Mouse (Mus musculus) Patski (cell line): ENCODE results near the gene Gnai2. TPM values are rescaled to one million over a fixed set of nuclear protein-coding genes. Genes with fewer than 3 reads are reported as not detected.

Experiments
- ATAC-seq: fragments of 100-300 bp; one replicate; pipeline ENCODE4 v1.8.0; 2021
- CTCF ChIA-PET: fragments of 350-600 bp; sonication (Branson Sonifier 250); formaldehyde crosslinking; loops from one replicate; lab custom pipeline; 2022; ENCODE audit warnings: inconsistent platforms; lab: Charles Lee
- POLR2A ChIA-PET: fragments of 350-600 bp; sonication (Branson Sonifier 250); formaldehyde crosslinking; loops from one replicate; lab custom pipeline; 2022; ENCODE audit warnings: antibody characterized with exemption, inconsistent platforms; lab: Charles Lee
- DNase-seq: peaks from one replicate; pipeline ENCODE4 v3.0.0-alpha.2; 2011; ENCODE audit warnings: low read depth, low spot score
- H3K27me3 ChIP-seq: fragments of 371-371 bp; one replicate; pipeline ENCODE4 v1.5.1; 2021
- CTCF ChIP-seq: fragments of 100-300 bp; IDR thresholded peaks from one replicate; pipeline ENCODE4 v1.5.1; 2021
- in situ Hi-C: fragments of 300-500 bp; cut with MboI; formaldehyde crosslinking; loops from 3 replicates; pipeline ENCODE4 v1.11.1; 2018; ENCODE audit warnings: low pct_unique_long_range_greater_than_20kb, mixed read lengths
- polyA plus RNA-seq: library from polyadenylated mRNA; unstranded; gene quantifications from one replicate; pipeline ENCODE4 v1.2.3, GENCODE M21; 2021

The Gnai2 gene
- polyA plus RNA-seq, 1 experiment from 2014 or later: 592 TPM

DNA sequence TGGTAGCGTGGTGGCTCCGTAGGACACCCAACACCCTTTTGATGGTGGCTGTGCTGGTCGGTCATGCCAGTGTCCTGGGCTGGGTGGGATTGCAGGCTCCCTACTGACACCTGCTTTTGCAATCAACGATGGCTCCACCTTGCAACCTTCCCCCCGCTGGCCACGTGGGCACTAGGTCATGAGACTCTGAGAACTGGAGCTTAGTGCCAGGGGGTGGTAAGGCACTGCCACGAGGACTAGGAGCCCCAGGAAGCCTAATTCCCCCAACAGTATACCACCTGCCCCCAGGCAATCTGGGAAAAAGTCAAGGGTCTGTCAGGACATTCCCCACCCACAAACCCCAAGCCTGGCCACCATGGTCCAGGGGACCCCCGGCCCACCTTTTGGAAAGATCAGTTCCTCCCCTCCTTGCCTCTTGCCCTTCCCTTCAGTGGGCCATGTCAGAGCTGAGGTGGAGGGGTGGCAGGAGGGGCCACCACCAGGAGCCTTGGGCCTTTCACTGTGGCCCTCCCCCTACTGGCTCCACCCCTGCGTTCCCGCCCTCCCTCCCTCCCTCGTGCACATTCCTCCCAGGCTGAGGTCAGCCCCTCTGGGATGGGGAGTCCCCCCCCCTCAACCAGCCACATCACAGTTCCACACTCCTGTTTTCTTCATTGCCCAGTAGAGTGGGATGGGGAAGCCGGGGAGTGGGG is 26.3 kb downstream of the Gnai2 start, which contains the start of gene Sema3b:
Gene Sema3b, minus strand, starts transcription at position 489 of the 692 bp plus-strand sequence.
- no peak for TF ChIP-seq CTCF
- peak; percentile 29 for ATAC-seq
- DNase-seq: no peak
- POLR2A ChIA-PET: interaction anchor here (0.6 to 0.9 kb wide), 3 partner anchors 22 to 791 kb away, joined by 3 read pairs; no protein-coding TSS in a partner anchor
- CTCF ChIA-PET: interaction anchor here (1.3 to 8.4 kb wide), 2 partner anchors 33 to 129 kb away, joined by 4 to 91 read pairs; no protein-coding TSS in a partner anchor
- no peaks in the 10 kb centered on the region for H3K27me3 ChIP-seq
- in situ Hi-C loops: loop anchor here (5.0 kb wide), 2 partner anchors 33 to 68 kb away; partner anchors contain the start of gene Gnat1

DNA sequence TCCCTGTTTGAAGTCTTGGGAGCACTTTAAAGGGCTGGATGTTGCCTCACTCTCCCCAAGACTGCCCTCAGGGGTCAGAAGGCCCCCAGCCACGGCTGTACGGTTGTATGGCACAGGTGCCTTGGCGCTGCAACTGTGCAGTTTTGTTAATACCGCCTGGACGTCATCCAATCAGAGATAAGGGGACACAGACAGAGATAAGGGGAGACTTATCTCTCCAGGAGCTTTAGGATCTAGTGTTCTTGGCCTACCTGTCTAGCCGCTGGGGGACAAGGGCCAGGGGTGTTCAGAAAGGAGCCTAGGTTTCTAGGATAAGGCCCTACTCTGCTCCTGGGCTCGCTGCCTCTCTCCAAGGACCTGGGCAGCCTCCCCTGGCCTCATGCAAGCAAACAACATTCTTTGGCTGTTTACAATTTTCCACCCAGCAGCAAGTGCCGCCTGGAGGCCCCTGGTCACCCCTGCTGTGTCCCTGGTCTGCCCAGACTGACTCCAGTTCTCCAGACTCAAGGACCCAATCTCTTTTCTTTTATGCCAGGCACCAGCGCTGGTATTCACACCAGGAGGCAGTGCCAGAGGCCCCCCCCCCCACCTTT is 27.4 kb downstream of the Gnai2 start:
- ChIA-PET CTCF (interaction anchor here (8.4 kb wide), 1 partner anchor 35 kb away, joined by 91 read pairs; no protein-coding TSS in a partner anchor), POLR2A (interaction anchor here (0.6 kb wide), 3 partner anchors 10 to 790 kb away, joined by 3 read pairs; no protein-coding TSS in a partner anchor)
- DNase-seq (no peak), ATAC-seq (no peak)
- no peak for TF ChIP-seq CTCF
- no peaks in the 10 kb centered on the region for H3K27me3 ChIP-seq
- in situ Hi-C loops: loop anchor here (5.0 kb wide), 2 partner anchors 35 to 70 kb away; partner anchors contain the start of gene Gnat1

DNA sequence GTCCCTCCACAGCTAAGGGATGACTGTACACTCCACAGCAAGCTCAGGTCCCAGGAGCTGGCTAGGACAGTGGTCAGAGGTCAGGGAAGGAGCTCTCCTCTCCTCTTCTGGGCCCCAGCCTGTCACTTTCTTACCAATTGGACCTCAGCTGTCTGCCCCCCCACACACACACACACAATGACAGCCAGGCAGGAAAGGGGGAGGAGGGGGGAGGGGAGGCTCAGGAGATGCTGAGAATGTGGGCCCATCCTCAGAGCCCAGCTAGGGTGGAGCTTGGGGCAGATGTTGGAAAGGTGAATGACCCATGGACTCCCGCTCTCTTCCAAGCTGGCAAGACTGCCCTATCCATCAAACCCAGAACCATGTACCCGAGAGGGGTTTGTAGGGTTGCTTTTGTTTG is 28.1 kb downstream of the Gnai2 start:
- ChIA-PET CTCF (interaction anchor here (8.4 kb wide), 1 partner anchor 35 kb away, joined by 91 read pairs; no protein-coding TSS in a partner anchor), POLR2A (no interaction called here)
- H3K27me3 ChIP-seq: no peaks in the 10 kb centered on the region
- in situ Hi-C loops: loop anchor here (5.0 kb wide), 2 partner anchors 35 to 70 kb away; partner anchors contain the start of gene Gnat1
- no peak for TF ChIP-seq CTCF
- ATAC-seq: no peak
- no peak for DNase-seq

DNA sequence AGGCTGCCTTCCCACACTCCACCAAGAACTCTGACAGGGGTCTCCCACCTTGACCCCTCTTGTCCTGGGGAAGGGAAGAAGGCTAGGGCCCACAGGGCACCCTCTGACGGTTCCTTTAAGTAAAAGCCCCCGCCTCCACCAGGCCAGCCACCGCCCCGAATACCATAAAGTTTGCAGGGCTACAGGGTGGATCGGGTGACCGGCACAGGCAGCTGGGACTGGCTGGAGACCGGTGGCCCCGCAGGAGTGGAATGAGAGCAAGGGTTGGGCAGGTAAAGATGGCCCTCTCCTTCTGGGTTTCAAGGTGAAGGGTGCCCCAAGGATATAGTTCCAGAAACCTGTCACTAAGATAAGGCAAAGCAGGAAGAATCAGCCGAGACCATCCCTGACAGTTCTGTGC is 28.6 kb downstream of the Gnai2 start:
- H3K27me3 ChIP-seq: no peaks in the 10 kb centered on the region
- CTCF ChIA-PET: interaction anchor here (8.4 kb wide), 1 partner anchor 36 kb away, joined by 91 read pairs; no protein-coding TSS in a partner anchor
- no peak for DNase-seq

DNA sequence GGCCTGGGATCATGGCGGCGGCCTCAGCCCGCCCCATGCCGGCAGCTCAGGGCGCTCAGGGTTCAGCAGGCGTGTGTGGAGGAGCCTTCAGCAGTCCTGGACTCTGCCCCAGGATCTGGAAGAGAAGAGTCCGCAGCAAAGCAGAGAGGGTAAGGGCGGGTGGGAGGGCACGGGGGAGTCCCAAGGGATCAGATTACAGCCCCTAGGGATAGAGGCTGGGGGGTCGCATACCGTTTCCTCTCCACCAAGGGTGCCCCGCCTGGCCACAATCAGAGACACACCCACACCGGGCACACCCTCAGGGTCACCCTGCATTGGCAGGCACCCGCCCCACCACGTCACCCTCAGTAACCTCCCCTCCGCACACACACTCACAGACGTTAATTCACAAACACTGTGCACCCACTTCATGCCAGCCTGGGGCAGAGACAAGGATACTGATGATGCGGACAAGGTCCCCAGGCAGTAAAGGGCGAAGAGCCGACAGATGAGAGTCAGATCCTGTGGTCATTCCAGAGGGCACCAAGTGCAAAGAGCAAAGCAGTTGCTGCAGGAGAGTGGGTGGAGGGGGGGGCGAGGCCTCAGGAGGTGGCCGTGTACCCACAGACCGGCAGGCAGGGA is 30.0 kb downstream of the Gnai2 start:
- ATAC-seq: no peak
- in situ Hi-C loops: loop anchor here (5.0 kb wide), 2 partner anchors 37 to 72 kb away; partner anchors contain the start of gene Gnat1
- CTCF ChIA-PET: interaction anchor here (8.4 kb wide), 1 partner anchor 37 kb away, joined by 91 read pairs; no protein-coding TSS in a partner anchor
- no peaks in the 10 kb centered on the region for H3K27me3 ChIP-seq
- DNase-seq: no peak
- TF ChIP-seq CTCF: no peak
- POLR2A ChIA-PET: no interaction called here

More for the DNA sequence above, 28.6 kb downstream of the Gnai2 start:
- POLR2A ChIA-PET: no interaction called here
- no peak for ATAC-seq
- TF ChIP-seq CTCF: no peak
- in situ Hi-C loops: loop anchor here (5.0 kb wide), 2 partner anchors 36 to 71 kb away; partner anchors contain the start of gene Gnat1

DNA sequence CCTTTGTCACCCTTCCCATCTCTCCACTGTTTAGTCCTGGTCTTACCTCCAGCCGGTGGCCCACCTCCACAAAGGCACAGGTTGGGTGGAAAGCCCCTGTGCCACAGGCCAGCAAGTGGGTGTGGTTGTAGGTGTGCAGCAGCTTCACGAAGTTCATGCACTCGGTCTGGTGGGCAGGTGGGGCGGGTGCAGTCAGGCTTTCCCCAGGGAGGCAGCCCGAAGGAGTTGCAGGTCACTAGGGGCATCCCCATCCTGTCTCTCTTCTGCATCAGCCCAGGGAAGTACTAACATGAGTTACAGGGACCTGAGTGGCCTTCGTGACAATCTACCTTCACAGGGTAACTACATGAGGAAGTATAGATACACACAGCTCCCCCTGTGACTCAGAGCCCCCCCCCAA is 31.9 kb downstream of the Gnai2 start:
- CTCF ChIA-PET: interaction anchor here (1.3 to 6.4 kb wide), 4 partner anchors 9 to 42 kb away, joined by 4 to 59 read pairs (median 17); no protein-coding TSS in a partner anchor

DNA sequence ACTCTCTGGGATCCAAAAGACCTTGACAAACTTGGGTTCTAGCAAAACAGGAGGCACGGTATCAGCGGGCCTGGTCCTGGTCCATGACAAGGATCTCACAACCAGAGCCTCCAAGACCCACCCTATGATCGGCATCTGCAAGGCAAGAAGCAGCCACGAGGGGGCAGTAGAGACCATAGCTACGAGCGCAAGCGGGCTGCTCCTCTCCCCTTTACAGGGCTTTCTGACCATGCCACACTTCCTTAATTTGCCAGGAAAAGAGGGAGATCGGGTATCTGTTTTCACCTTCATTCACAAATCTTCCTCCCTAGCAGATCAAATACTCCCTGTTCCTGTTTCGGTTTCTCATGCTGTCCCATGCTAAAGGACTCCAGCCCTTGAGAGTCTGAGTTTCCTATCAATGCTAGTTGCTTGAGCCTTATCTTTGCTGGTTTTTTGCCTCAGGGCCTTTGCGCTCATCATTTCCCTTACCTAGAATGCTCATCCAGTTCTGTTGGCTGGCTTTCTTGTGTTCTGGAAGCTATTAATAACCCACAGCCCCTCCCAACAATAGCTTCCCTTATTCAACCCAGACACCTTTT is 33.0 kb downstream of the Gnai2 start:
- CTCF ChIA-PET: interaction anchor here (0.8 to 6.4 kb wide), 9 partner anchors 10 to 44 kb away, joined by 3 to 59 read pairs (median 4); no protein-coding TSS in a partner anchor
- in situ Hi-C loops: no loop called here
- POLR2A ChIA-PET: interaction anchor here (0.5 kb wide), 1 partner anchor 160 kb away, joined by 3 read pairs; no protein-coding TSS in a partner anchor

More for the DNA sequence above, 31.9 kb downstream of the Gnai2 start:
- ATAC-seq (no peak), DNase-seq (no peak)
- no peaks in the 10 kb centered on the region for H3K27me3 ChIP-seq
- TF ChIP-seq CTCF: no peak
- in situ Hi-C loops: no loop called here
- POLR2A ChIA-PET: no interaction called here

DNA sequence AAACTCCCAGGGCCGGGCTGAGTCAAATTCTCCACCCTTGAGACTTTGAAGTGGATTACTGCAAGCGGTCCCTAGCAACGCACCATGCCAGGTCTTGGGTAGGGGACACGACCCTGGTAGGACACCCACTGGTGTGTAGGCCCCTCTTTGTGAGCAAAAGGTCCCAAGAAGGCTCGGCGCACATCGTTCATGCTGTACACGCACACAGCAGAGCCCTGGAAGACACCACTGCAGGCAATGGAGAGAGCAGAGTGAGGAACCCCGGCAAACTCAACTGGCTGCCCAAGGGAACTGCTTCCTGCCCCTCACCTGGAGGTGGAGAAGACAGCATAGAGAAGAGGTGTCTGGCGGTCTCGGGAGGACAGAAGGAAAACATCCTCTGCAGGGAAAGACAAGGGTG is 33.9 kb downstream of the Gnai2 start:
- in situ Hi-C loops: no loop called here
- CTCF ChIA-PET: interaction anchor here (1.7 to 6.4 kb wide), 3 partner anchors 11 to 44 kb away, joined by 7 to 59 read pairs (median 28); no protein-coding TSS in a partner anchor
- no peak for TF ChIP-seq CTCF
- no peak for DNase-seq
- POLR2A ChIA-PET: interaction anchor here (1.5 kb wide), 1 partner anchor 44 kb away, joined by 6 read pairs; no protein-coding TSS in a partner anchor
- ATAC-seq: no peak
- H3K27me3 ChIP-seq: no peaks in the 10 kb centered on the region

More for the DNA sequence above, 33.0 kb downstream of the Gnai2 start:
- TF ChIP-seq CTCF: no peak
- DNase-seq (no peak), ATAC-seq (no peak)
- H3K27me3 ChIP-seq: no peaks in the 10 kb centered on the region

DNA sequence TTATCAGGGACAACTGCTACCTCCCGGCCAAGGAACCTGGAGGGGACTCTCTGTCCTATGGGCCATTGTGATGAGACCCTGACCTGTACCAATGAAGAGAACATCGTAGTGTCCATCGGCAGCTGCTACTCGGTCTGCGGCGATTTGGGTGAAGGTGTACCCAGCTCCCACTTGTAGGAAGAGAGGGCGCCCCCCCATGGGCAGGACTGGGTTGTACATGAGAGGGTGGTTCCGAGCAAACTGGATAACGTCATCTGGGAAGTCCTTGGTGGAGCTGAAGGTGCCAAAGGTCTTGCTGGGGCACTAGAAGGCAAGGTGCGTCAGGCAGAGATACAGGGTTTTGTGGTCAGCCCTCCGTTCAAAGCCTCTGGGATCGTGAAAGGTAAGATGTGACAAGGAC is 34.4 kb downstream of the Gnai2 start:
- TF ChIP-seq CTCF: no peak
- in situ Hi-C loops: no loop called here
- ChIA-PET CTCF (interaction anchor here (3.0 to 6.4 kb wide), 2 partner anchors 11 to 45 kb away, joined by 28 to 59 read pairs; no protein-coding TSS in a partner anchor), POLR2A (interaction anchor here (1.5 kb wide), 1 partner anchor 45 kb away, joined by 6 read pairs; no protein-coding TSS in a partner anchor)
- no peaks in the 10 kb centered on the region for H3K27me3 ChIP-seq
- ATAC-seq (no peak), DNase-seq (no peak)
